ENCODE assay signal across 9 mouse cellular contexts in genomic region chr15:12066176-12066856, GRCm38 (mm10). TPM values are rescaled to one million over a fixed set of nuclear protein-coding genes. Genes with fewer than 3 reads are reported as not detected.
A peak's percentile ranks its signal among the peaks of the same experiment; 100 is the strongest.
DNase-seq lines count a peak whose midpoint lies in the region; ATAC-seq and TF ChIP-seq lines count a peak whose summit lies in the region.
"Had no signal": no experiment of that assay in that cellular context is flagged by ENCODE, and none has a peak within 500 bp of the region (broad histone marks: within the 10 kb centered on the region; RNA-seq: fewer than 3 reads in every experiment).

No protein-coding gene starts in this region.

- peaks cover 9% of the 10 kb centered on the region for H3K4me1 ChIP-seq in forebrain, embryonic 16.5 days (replicated peaks; ENCODE audit: control insufficient read depth, insufficient read depth, low read length)
- H3K4me1 ChIP-seq in stomach, postnatal 0 days (replicated peaks; ENCODE audit: control insufficient read depth, insufficient read depth): 0 out of 2 replicates have a peak, but pooled peaks cover 5% of the 10 kb centered on the region

- no peaks in the 10 kb centered on the region for H3K9me3 ChIP-seq in forebrain, embryonic 16.5 days (ENCODE audit: control insufficient read depth, low read length)
- H3K9me3 ChIP-seq in stomach, postnatal 0 days (ENCODE audit: control insufficient read depth, low read length): no peaks in the 10 kb centered on the region

- TF ChIP-seq EP300 in stomach, postnatal 0 days (optimal IDR thresholded peaks at IDR 0.05): no peak

- WGBS in forebrain, embryonic 16.5 days: 31% methylated on average over 14 of the region's 14 CpGs
- 21% methylated on average over 14 of the region's 14 CpGs for WGBS in stomach, postnatal 0 days

- H3K4me2 ChIP-seq in forebrain, embryonic 16.5 days (ENCODE audit: low read length): no peak overlapping the region
- H3K4me2 ChIP-seq in stomach, postnatal 0 days (replicated peaks; ENCODE audit: low read depth): peak overlapping the region; percentile 37

- intact Hi-C loops in heart, postnatal 25 days (cut with DNase I): loop anchor here (5.0 kb wide), 1 partner anchor 74 kb away; no protein-coding TSS in a partner anchor

- peak; percentile 84 for ATAC-seq in forebrain, embryonic 16.5 days
- peak; percentile 56; the same call in 1 of the 2 replicates for ATAC-seq in stomach, postnatal 0 days (ENCODE audit: low FRiP score, low TSS enrichment)

- H3K9ac ChIP-seq in forebrain, embryonic 16.5 days (replicated peaks; ENCODE audit: low read depth, low read length): no peak overlapping the region
- no peak overlapping the region for H3K9ac ChIP-seq in stomach, postnatal 0 days (ENCODE audit: low read length)

- peak overlapping the region; percentile 30 for H3K27ac ChIP-seq in forebrain, embryonic 16.5 days (ENCODE audit: low read length)
- peak overlapping the region; percentile 84 for H3K27ac ChIP-seq in layer of hippocampus, adult 2 months
- peak overlapping the region; percentile 63 for H3K27ac ChIP-seq in stomach, postnatal 0 days (replicated peaks)

- TF ChIP-seq CTCF in layer of hippocampus, adult 2 months (conservative IDR thresholded peaks at IDR 0.05): no peak
- no peak for TF ChIP-seq CTCF in stomach, postnatal 0 days (IDR thresholded peaks at IDR 0.05; ENCODE audit: low read depth)

- no peaks in the 10 kb centered on the region for H3K27me3 ChIP-seq in forebrain, embryonic 16.5 days (replicated peaks; ENCODE audit: control insufficient read depth, insufficient read depth, low read length)
- H3K27me3 ChIP-seq in stomach, postnatal 0 days (ENCODE audit: control insufficient read depth, insufficient read depth, low read length): no peaks in the 10 kb centered on the region

- no peaks in the 10 kb centered on the region for H3K36me3 ChIP-seq in forebrain, embryonic 16.5 days (ENCODE audit: control insufficient read depth, insufficient read depth)
- H3K36me3 ChIP-seq in stomach, postnatal 0 days (ENCODE audit: control insufficient read depth, insufficient read depth, low read length): no peaks in the 10 kb centered on the region

- H3K4me3 ChIP-seq in forebrain, embryonic 16.5 days (replicated peaks; ENCODE audit: low read length): no peak overlapping the region
- peak overlapping the region; percentile 12; the same call in 1 of the 2 replicates for H3K4me3 ChIP-seq in layer of hippocampus, adult 2 months
- H3K4me3 ChIP-seq in stomach, postnatal 0 days (ENCODE audit: low read depth, low read length): no peak overlapping the region
- H3K4me3 ChIP-seq: erythroblast, embryonic 14.5 days had no signal

- DNase-seq in layer of hippocampus, adult 11-12 months (ENCODE audit: low spot score): peak; percentile 58
- no peak for DNase-seq in layer of hippocampus, adult 9-10 months (ENCODE audit: low spot score)
- DNase-seq in heart, postnatal 25 days (ENCODE audit: low spot score): peak; percentile 75
- DNase-seq in layer of hippocampus, adult 2 months (ENCODE audit: low spot score in 2 of 2): peak; percentile 47 to 54
- DNase-seq in lung, postnatal 25 days (ENCODE audit: low spot score): peak; percentile 79
- peak; percentile 63 for DNase-seq in stomach, postnatal 0 days (ENCODE audit: low spot score)
- DNase-seq in natural killer cell, adult 2 months (ENCODE audit: low spot score in 2 of 2): no peak

RNA-seq across cellular contexts. Expression of gene Zfr, which starts 51.3 kb away (rescaled TPM):
- 124 and 142 TPM in 2 replicates for polyA plus RNA-seq in forebrain, embryonic 16.5 days (2015; fragmentation: Nextera tagmentation; extraction: Ambion mirVana)
- total RNA-seq in heart, postnatal 25 days (2021): 10 to 100 TPM; 79.9 to 87.0 TPM
- 100 to 1,000 TPM; 357 TPM for total RNA-seq in layer of hippocampus, adult 2 months (2021)
- 40.5 and 52.9 TPM in 2 replicates for polyA plus RNA-seq in stomach, postnatal 0 days (2015; fragmentation: Nextera tagmentation; extraction: Ambion mirVana)

Comparison
In these comparisons a context has a peak if more than half of its experiments do, and no peak if none do; other contexts are left out.
1. DNase-seq: peak in layer of hippocampus, adult 11-12 months (single experiment), heart, postnatal 25 days (single experiment), layer of hippocampus, adult 2 months (2 of 2), lung, postnatal 25 days (single experiment) and stomach, postnatal 0 days (single experiment); none in layer of hippocampus, adult 9-10 months (single experiment) and natural killer cell, adult 2 months (0 of 2).
2. H3K27ac ChIP-seq: peak in every context shown above with its lines; median percentile 84 in layer of hippocampus, adult 2 months; 63 in stomach, postnatal 0 days; 30 in forebrain, embryonic 16.5 days.
3. RNA of gene Zfr, which starts 51.3 kb away (total RNA-seq): 357 TPM in layer of hippocampus, adult 2 months; 79.9 to 87.0 TPM in heart, postnatal 25 days; every median in the first group is over 4 times any median in the second.